Mouse (Mus musculus) MEL (cell line): ENCODE results near the gene Celsr1. TPM values are rescaled to one million over a fixed set of nuclear protein-coding genes. Genes with fewer than 3 reads are reported as not detected.

Source experiments
- DNase-seq: peaks from one replicate; pipeline ENCODE4 v3.0.0; 2011; ENCODE audit warnings: low read depth, low spot score
- H3K27ac ChIP-seq: 2 replicates; pipeline ENCODE4 v1.5.1; 2012; ENCODE audit warnings: low read depth, mild to moderate bottlenecking, control low read depth, low read length, moderate library complexity; ENCODE audit not compliant: control insufficient read depth
- H3K27me3 ChIP-seq, 2 experiments: fragments of 150-350 bp in 1 of 2; sonication (generic) in 1 of 2; 2 replicates each; pipeline ENCODE4 v1.6.1; 2012; ENCODE audit warnings: low read length in 2 of 2, mild to moderate bottlenecking in 2 of 2, improper control_type of control experiment in 1 of 2, moderate library complexity in 1 of 2; ENCODE audit not compliant: insufficient read depth in 2 of 2, control insufficient read depth in 1 of 2
- H3K36me3 ChIP-seq, 2 experiments: 2 replicates each; pipeline ENCODE4 v1.6.1; 2012 to 2014; ENCODE audit warnings: low read length in 2 of 2, improper control_type of control experiment in 1 of 2, inconsistent platforms in 1 of 2, mild to moderate bottlenecking in 1 of 2; ENCODE audit not compliant: insufficient read depth in 2 of 2, control insufficient read depth in 1 of 2
- H3K4me1 ChIP-seq, 2 experiments: fragments of 150-350 bp in 1 of 2; sonication (generic) in 1 of 2; 2 replicates each; pipeline ENCODE4 v1.6.1; 2012; ENCODE audit warnings: low read length in 2 of 2, improper control_type of control experiment in 1 of 2, mild to moderate bottlenecking in 1 of 2; ENCODE audit not compliant: insufficient read depth in 2 of 2, control insufficient read depth in 1 of 2
- H3K4me3 ChIP-seq, 2 experiments: fragments of 150-350 bp in 1 of 2; sonication (generic) in 1 of 2; 2 replicates each; pipeline ENCODE4 v1.5.1; 2012; ENCODE audit warnings: low read depth in 2 of 2, low read length in 2 of 2, mild to moderate bottlenecking in 2 of 2, moderate library complexity in 2 of 2, control low read depth in 1 of 2, improper control_type of control experiment in 1 of 2; ENCODE audit not compliant: control insufficient read depth in 1 of 2, insufficient read depth in 1 of 2
- H3K79me2 ChIP-seq: 2 replicates; pipeline ENCODE4 v1.6.1; 2012; ENCODE audit warnings: mild to moderate bottlenecking, low read length, moderate library complexity; ENCODE audit not compliant: control insufficient read depth, poor library complexity, insufficient read depth
- H3K9ac ChIP-seq: 2 replicates; pipeline ENCODE4 v1.6.1; 2012; ENCODE audit warnings: low read depth, mild to moderate bottlenecking, control low read depth, low read length, moderate library complexity; ENCODE audit not compliant: control insufficient read depth, poor library complexity, severe bottlenecking
- H3K9me3 ChIP-seq: fragments of 150-350 bp; sonication (generic); replicated peaks from 2 replicates; pipeline ENCODE4 v1.6.1; 2012; ENCODE audit warnings: mild to moderate bottlenecking, low read length, improper control_type of control experiment, moderate library complexity; ENCODE audit not compliant: insufficient read depth
- BHLHE40 ChIP-seq: IDR thresholded peaks from 2 replicates; pipeline ENCODE4 v1.6.1; 2012; ENCODE audit warnings: low read depth, mild to moderate bottlenecking, inconsistent platforms, low read length, improper control_type of control experiment, borderline replicate concordance
- CHD1 ChIP-seq: IDR thresholded peaks from 2 replicates; pipeline ENCODE4 v1.6.1; 2012; ENCODE audit warnings: low read depth, mild to moderate bottlenecking, inconsistent platforms, low read length, improper control_type of control experiment
- E2F4 ChIP-seq: IDR thresholded peaks from 2 replicates; pipeline ENCODE4 v1.6.1; 2011; ENCODE audit warnings: low read depth, low read length, improper control_type of control experiment, borderline replicate concordance
- ELF1 ChIP-seq: IDR thresholded peaks from 2 replicates; pipeline ENCODE4 v1.6.1; 2014; ENCODE audit warnings: low read depth, mild to moderate bottlenecking, inconsistent platforms, low read length, improper control_type of control experiment, moderate library complexity
- JUND ChIP-seq: IDR thresholded peaks from 2 replicates; pipeline ENCODE4 v1.6.1; 2011; ENCODE audit warnings: low read depth, mild to moderate bottlenecking, improper control_type of control experiment, low read length
- MAZ ChIP-seq: IDR thresholded peaks from 2 replicates; pipeline ENCODE4 v1.6.1; 2012; ENCODE audit warnings: low read depth, mild to moderate bottlenecking, inconsistent platforms, low read length, improper control_type of control experiment
- MEF2A ChIP-seq: IDR thresholded peaks from 2 replicates; pipeline ENCODE4 v1.6.1; 2014; ENCODE audit warnings: low read depth, mild to moderate bottlenecking, inconsistent platforms, low read length, improper control_type of control experiment; ENCODE audit not compliant: poor library complexity, insufficient replicate concordance, severe bottlenecking; ENCODE audit errors: extremely low read depth
- MXI1 ChIP-seq: IDR thresholded peaks from 2 replicates; pipeline ENCODE4 v1.6.1; 2011; ENCODE audit warnings: mild to moderate bottlenecking, low read depth, low read length, improper control_type of control experiment
- MYC ChIP-seq: IDR thresholded peaks from 2 replicates; pipeline ENCODE4 v1.6.1; 2011; ENCODE audit warnings: low read depth, mild to moderate bottlenecking, low read length, improper control_type of control experiment, moderate library complexity
- NELFE ChIP-seq: IDR thresholded peaks from 2 replicates; pipeline ENCODE4 v1.6.1; 2011; ENCODE audit warnings: low read depth, low read length, improper control_type of control experiment
- POLR2AphosphoS2 ChIP-seq: IDR thresholded peaks from 2 replicates; pipeline ENCODE4 v1.6.1; 2011; ENCODE audit warnings: low read length, improper control_type of control experiment
- POLR2AphosphoS5 ChIP-seq: IDR thresholded peaks from 2 replicates; pipeline ENCODE4 v1.6.1; 2012; ENCODE audit warnings: low read depth, borderline replicate concordance, mild to moderate bottlenecking, inconsistent platforms, low read length, moderate library complexity, mixed read lengths
- RAD21 ChIP-seq: IDR thresholded peaks from 2 replicates; pipeline ENCODE4 v1.6.1; 2011; ENCODE audit warnings: mild to moderate bottlenecking, low read depth, low read length, improper control_type of control experiment
- SIN3A ChIP-seq: IDR thresholded peaks from 2 replicates; pipeline ENCODE4 v1.6.1; 2012; ENCODE audit warnings: low read length, improper control_type of control experiment, inconsistent platforms
- SMC3 ChIP-seq: IDR thresholded peaks from 2 replicates; pipeline ENCODE4 v1.6.1; 2011; ENCODE audit warnings: low read depth, low read length, improper control_type of control experiment
- TAL1 ChIP-seq: IDR thresholded peaks from 2 replicates; pipeline ENCODE4 v1.6.1; 2012; ENCODE audit warnings: mild to moderate bottlenecking, inconsistent platforms, low read length, moderate library complexity, mixed read lengths
- TBP ChIP-seq: IDR thresholded peaks from 2 replicates; pipeline ENCODE4 v1.8.0; 2011; ENCODE audit warnings: low read depth, low read length, improper control_type of control experiment
- UBTF ChIP-seq: IDR thresholded peaks from 2 replicates; pipeline ENCODE4 v1.6.1; 2012; ENCODE audit warnings: low read depth, mild to moderate bottlenecking, inconsistent platforms, low read length, improper control_type of control experiment, moderate library complexity, borderline replicate concordance; ENCODE audit not compliant: insufficient read depth
- ZKSCAN1 ChIP-seq: IDR thresholded peaks from 2 replicates; pipeline ENCODE4 v1.6.1; 2012; ENCODE audit warnings: low read depth, mild to moderate bottlenecking, inconsistent platforms, low read length, improper control_type of control experiment, moderate library complexity
- ZNF384 ChIP-seq: IDR thresholded peaks from 2 replicates; pipeline ENCODE4 v1.6.1; 2012; ENCODE audit warnings: low read depth, mild to moderate bottlenecking, inconsistent platforms, low read length, improper control_type of control experiment
- polyA plus RNA-seq, 2 experiments: library from polyadenylated mRNA; stranded (reverse) in 1 of 2; unstranded in 1 of 2; fragments of >175 nt in 1 of 2; fragments of >200 nt in 1 of 2; gene quantifications; 2 replicates each; pipeline versions ENCODE4 v1.2.1 to v1.2.4; 2012; ENCODE audit warnings: low replicate concordance in 2 of 2, low read depth in 1 of 2; ENCODE audit not compliant: insufficient read length in 2 of 2, insufficient read depth in 1 of 2, missing spikeins in 1 of 2
- total RNA-seq: library from RNA; depleted of rRNA; stranded (reverse); fragments of 300-350 nt; gene quantifications from 2 replicates; pipeline ENCODE4 v1.2.3, GENCODE M21; 2012

The Celsr1 gene
- total and polyA plus RNA-seq, 3 experiments, result 0.12 to 0.42 TPM; not detected in 1

DNA sequence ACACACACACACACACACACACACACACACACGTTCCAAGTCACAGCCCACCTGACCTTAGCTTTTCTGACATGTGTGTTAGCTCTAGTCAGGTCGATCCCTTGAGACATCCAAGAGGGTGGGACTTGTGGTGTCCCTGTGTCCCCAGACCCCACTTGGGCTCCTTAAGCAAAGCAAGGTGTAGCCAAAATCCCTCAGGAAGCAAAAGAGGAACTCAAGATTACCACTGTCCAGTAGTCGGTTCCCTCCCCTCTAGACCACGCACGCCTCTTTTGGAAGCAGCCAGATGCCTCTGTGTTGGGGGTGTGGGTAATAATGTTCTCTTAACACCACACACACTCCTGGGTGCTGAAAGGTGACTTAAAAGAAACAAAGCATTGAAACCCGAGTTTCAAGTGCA, 80.1 kb downstream of the Celsr1 start:
- TF ChIP-seq POLR2AphosphoS2, result no peak
- no peak for TF ChIP-seq NELFE
- no peak for TF ChIP-seq ZKSCAN1
- TF ChIP-seq MEF2A, result no peak

DNA sequence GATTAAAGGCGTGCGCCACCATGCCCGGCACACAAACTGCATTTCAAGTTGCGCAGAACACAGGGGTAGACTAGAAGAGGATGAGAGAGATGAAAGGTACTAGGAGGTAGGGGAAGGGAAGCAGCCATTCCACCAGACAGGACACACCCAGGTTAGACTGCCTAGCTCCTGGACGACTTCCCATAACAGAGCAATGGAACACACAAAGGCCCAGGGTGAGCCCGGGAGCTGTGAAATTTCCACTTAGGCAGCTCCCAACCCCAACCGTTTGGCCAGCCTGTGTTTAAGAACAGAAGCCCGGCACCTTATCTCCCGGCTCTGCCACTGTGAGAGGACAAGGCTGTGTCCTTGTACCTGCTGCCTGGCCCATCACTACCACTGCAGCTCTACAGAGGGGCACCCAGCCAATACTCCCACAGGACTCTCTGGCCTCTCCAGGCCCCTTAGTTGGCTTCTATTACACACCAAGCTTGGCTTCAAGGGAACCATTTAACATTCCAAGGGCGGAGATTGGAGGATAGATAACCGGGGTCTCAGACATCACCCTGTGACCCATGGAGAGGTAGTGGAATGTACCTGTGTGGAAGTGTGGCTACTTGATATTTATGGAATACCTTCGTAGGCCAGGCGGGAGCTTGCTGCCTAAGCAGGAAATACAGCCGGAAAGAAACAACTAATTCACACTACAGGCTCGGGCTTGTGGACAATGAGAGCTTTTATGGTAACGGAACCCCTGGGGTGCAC, 84.0 kb downstream of the Celsr1 start:
- no peaks in the 10 kb centered on the region for H3K27me3 ChIP-seq
- TF ChIP-seq TAL1 (no peak), MYC (no peak), TBP (no peak), BHLHE40 (no peak), E2F4 (no peak), MAZ (no peak), ZNF384 (no peak), SIN3A (no peak), SMC3 (no peak), MXI1 (no peak), CHD1 (no peak), UBTF (no peak), JUND (no peak), ELF1 (no peak), POLR2AphosphoS2 (no peak), RAD21 (no peak), POLR2AphosphoS5 (no peak)

More for the DNA sequence above, 80.1 kb downstream of the Celsr1 start:
- Histone ChIP-seq H3K79me2 (no peaks in the 10 kb centered on the region), H3K36me3 (no peaks in the 10 kb centered on the region), H3K27ac (no peak overlapping the region), H3K4me1 (peaks cover 0 to 4% of the 10 kb centered on the region in 2 experiments; a peak in 1 of 4 replicates), H3K4me3 (no peak overlapping the region), H3K9ac (no peak overlapping the region), H3K27me3 (no peaks in the 10 kb centered on the region), H3K9me3 (no peaks in the 10 kb centered on the region)
- no peak for DNase-seq

More for the DNA sequence above, 84.0 kb downstream of the Celsr1 start:
- no peak overlapping the region for H3K9ac ChIP-seq
- H3K79me2 ChIP-seq, result no peaks in the 10 kb centered on the region
- H3K27ac ChIP-seq, result no peak overlapping the region
- no peak for DNase-seq
- H3K36me3 ChIP-seq, result no peaks in the 10 kb centered on the region
- peaks cover 0 to 3% of the 10 kb centered on the region in 2 experiments; a peak in 1 of 4 replicates for H3K4me1 ChIP-seq
- no peaks in the 10 kb centered on the region for H3K9me3 ChIP-seq
- H3K4me3 ChIP-seq, result no peak overlapping the region
